Mouse (Mus musculus): ENCODE measurements around the gene Ccdc107. TPM values are rescaled to one million over a fixed set of nuclear protein-coding genes. Genes with fewer than 3 reads are reported as not detected.

Gene Ccdc107
- polyA plus RNA-seq, 1 experiment from 2014 or later = 51.4 TPM

DNA sequence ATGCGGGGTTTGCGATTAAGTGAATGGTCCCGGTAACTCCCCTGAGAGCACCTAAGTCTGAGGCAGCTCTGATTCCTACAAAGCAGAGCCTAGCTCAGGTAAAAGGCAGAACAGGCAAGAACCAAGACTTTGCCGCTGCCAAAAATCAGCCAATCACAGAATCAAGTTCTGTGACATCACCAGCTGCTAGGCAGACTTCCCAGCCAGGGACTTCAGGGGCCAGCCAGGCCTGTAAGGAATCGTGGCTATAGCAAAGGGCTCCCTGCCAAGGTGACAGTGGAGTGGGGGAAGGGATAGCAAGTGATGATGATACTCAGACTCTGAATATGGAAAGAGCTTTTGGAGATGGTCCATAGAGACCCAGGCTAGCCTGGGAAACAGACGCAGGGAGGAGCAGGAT is 27.3 kb downstream of the Ccdc107 start:
- no peaks in the 10 kb centered on the region for H3K9me3 ChIP-seq (replicated peaks)
- peaks cover 60% of the 10 kb centered on the region for H3K27me3 ChIP-seq
- peak; percentile 45; the same call in 1 of the 2 replicates for ATAC-seq (ENCODE audit: low FRiP score)
- no peak overlapping the region for H3K9ac ChIP-seq
- H3K4me2 ChIP-seq (replicated peaks) = peak overlapping the region; percentile 41
- peaks cover 39% of the 10 kb centered on the region for H3K4me1 ChIP-seq
- no peak overlapping the region for H3K27ac ChIP-seq
- 0 out of 2 replicates have a peak overlapping the region, but pooled peaks have one; percentile 3 for H3K4me3 ChIP-seq
- no peaks in the 10 kb centered on the region for H3K36me3 ChIP-seq
- 13% methylated on average over 6 of the region's 6 CpGs for WGBS

DNA sequence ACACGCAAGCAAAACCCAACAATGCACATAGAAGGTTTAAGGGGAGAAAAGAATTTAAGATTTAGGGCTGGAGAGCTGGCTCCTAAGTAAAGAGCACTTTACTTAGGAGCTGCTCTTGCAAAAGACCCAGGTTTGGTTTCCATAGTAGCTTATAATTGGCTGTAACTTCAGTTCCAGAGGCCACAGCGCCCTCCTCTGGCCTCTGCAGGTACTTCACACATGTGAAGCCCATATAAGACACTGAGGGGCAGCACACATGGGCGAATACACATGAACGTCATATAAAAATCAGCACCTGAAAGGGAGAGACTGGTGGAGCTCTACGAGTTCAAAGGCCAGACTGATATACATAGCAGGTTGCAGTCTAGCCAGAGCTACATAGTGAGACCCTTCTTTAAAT is 35.2 kb downstream of the Ccdc107 start:
- Histone ChIP-seq H3K4me1 (peaks cover 20% of the 10 kb centered on the region), H3K27me3 (peaks cover 36% of the 10 kb centered on the region), H3K36me3 (peaks cover 18% of the 10 kb centered on the region), H3K27ac (no peak overlapping the region), H3K4me2 (replicated peaks) (no peak overlapping the region), H3K4me3 (no peak overlapping the region), H3K9ac (no peak overlapping the region), H3K9me3 (replicated peaks) (no peaks in the 10 kb centered on the region)
- no peak for ATAC-seq (ENCODE audit: low FRiP score)
- 64% methylated on average over 5 of the region's 5 CpGs for WGBS

DNA sequence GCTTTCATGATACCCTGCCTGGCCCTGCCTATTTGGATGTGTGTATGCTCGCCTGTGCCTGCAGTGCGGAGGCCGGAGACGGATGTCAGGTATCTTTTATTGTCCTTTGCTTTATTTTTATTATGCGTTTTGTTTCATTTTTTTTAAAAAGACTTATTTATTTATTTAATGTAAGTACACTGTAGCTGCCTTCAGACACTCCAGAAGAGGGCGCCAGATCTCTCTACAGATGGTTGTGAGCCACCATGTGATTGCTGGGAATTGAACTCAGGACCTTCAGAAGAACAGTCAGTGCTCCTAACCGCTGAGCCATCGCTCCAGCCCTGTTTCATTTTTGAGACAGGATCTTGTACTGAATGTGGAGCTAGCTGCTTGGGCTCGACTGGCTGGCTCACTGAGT is 35.8 kb downstream of the Ccdc107 start:
- no peak overlapping the region for H3K9ac ChIP-seq
- H3K4me1 ChIP-seq = peaks cover 13% of the 10 kb centered on the region
- H3K4me3 ChIP-seq = no peak overlapping the region
- no peaks in the 10 kb centered on the region for H3K9me3 ChIP-seq (replicated peaks)
- H3K27ac ChIP-seq = no peak overlapping the region
- H3K4me2 ChIP-seq (replicated peaks) = no peak overlapping the region
- ATAC-seq (ENCODE audit: low FRiP score) = no peak
- H3K27me3 ChIP-seq = peaks cover 29% of the 10 kb centered on the region
- peaks cover 24% of the 10 kb centered on the region for H3K36me3 ChIP-seq
- WGBS = 79% methylated on average over 9 of the region's 9 CpGs

DNA sequence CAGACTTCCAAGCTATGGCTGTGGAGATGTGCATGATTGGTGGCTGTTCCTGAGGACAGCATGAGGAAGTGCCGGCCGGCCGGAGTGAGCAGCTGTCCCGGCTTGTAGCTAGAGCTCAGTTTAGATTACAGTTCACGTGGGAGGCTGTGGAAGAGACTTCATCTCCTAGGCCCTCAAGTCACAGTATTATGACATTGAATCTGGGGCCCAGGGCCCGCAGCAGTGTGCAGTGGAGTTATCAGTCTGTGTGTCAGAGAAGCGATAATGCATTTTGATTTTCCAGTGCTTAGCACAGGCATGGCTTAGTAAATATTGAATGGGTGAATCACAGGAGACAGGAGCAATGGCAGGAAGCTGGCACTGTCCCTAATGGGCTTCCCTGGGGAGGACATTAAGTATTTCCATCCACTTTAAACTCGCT is 37.4 kb downstream of the Ccdc107 start:
- ATAC-seq (ENCODE audit: low FRiP score) = no peak
- peaks cover 14% of the 10 kb centered on the region for H3K27me3 ChIP-seq
- H3K9ac ChIP-seq = no peak overlapping the region
- WGBS = 73% methylated on average over 8 of the region's 8 CpGs
- no peaks in the 10 kb centered on the region for H3K4me1 ChIP-seq
- H3K4me3 ChIP-seq = no peak overlapping the region
- H3K36me3 ChIP-seq = peaks cover 40% of the 10 kb centered on the region
- H3K9me3 ChIP-seq (replicated peaks) = no peaks in the 10 kb centered on the region
- no peak overlapping the region for H3K27ac ChIP-seq
- H3K4me2 ChIP-seq (replicated peaks) = no peak overlapping the region

DNA sequence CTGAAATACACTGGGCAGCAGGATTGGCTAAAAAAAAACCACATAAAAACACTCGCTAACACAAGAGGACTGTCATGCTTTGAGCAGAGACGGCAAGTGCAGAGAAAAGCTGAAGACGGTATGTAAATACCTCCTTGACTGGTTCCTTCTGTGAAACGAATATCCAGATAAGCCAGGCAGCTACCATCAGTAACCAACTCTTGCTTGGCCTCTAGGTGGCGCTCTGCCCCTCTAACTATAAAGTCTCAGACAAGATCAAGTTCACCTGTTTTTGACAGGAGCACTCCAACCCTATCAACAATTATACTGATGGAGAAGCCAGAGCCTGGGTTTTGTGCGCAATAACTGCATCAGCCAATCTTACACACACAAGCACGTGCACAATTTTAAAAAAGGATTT is 37.9 kb downstream of the Ccdc107 start:
- 26% methylated on average over 7 of the region's 7 CpGs for WGBS
- ATAC-seq (ENCODE audit: low FRiP score) = no peak
- H3K4me2 ChIP-seq (replicated peaks) = no peak overlapping the region
- H3K27me3 ChIP-seq = peaks cover 9% of the 10 kb centered on the region
- peaks cover 45% of the 10 kb centered on the region for H3K36me3 ChIP-seq
- H3K4me3 ChIP-seq = no peak overlapping the region
- H3K27ac ChIP-seq = no peak overlapping the region
- H3K9ac ChIP-seq = no peak overlapping the region
- H3K9me3 ChIP-seq (replicated peaks) = no peaks in the 10 kb centered on the region
- no peaks in the 10 kb centered on the region for H3K4me1 ChIP-seq

DNA sequence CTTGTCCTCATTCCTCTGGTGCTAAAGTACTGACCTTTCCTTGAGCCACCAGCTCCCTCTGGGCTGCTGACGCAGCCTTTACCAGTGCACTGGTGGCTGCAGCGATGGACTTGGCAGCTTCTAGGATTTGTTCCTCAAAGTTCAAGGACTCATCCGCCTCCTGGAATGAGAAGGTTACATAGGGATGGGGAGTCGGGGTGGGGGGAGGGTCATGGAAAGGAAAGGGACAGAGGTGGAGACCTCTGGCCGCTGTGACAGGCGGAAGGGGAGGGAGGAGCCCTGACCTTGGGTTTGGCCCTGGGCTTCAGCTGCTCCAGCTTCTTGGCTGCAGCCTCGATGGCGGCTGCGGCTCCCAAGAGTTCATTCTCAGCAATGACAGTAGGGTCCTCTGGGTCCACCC is 40.6 kb downstream of the Ccdc107 start:
- H3K36me3 ChIP-seq = peaks cover 70% of the 10 kb centered on the region
- 85% methylated on average over 9 of the region's 9 CpGs for WGBS
- H3K27ac ChIP-seq = no peak overlapping the region
- H3K27me3 ChIP-seq = no peaks in the 10 kb centered on the region
- no peak overlapping the region for H3K4me2 ChIP-seq (replicated peaks)
- H3K9me3 ChIP-seq (replicated peaks) = no peaks in the 10 kb centered on the region
- no peak overlapping the region for H3K9ac ChIP-seq
- no peak for ATAC-seq (ENCODE audit: low FRiP score)
- no peaks in the 10 kb centered on the region for H3K4me1 ChIP-seq
- H3K4me3 ChIP-seq = no peak overlapping the region

DNA sequence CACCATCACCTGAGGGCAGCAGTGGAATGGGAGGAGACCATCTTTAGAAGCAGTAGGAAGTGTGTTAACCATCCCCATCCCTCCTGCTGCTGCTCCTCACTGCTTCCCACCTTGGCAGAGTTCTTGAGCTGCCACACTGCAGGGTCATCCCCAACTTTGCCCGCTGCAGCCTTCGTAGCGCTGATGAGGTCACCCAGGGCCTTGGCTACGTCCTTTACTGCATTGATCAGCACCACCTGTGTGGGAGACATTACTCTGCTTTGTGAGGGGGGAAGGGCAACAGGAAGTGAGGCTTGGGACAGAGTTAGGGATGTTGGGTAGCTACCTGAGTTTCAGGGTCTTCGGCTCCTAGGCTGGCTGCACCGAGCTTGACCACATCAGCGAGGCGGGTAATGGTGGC is 42.9 kb downstream of the Ccdc107 start:
- Histone ChIP-seq H3K36me3 (peaks cover 93% of the 10 kb centered on the region), H3K4me1 (no peaks in the 10 kb centered on the region), H3K9ac (no peak overlapping the region), H3K27ac (no peak overlapping the region), H3K9me3 (replicated peaks) (no peaks in the 10 kb centered on the region), H3K4me2 (replicated peaks) (no peak overlapping the region), H3K4me3 (no peak overlapping the region), H3K27me3 (no peaks in the 10 kb centered on the region)
- no peak for ATAC-seq (ENCODE audit: low FRiP score)
- WGBS = 92% methylated on average over 8 of the region's 8 CpGs

DNA sequence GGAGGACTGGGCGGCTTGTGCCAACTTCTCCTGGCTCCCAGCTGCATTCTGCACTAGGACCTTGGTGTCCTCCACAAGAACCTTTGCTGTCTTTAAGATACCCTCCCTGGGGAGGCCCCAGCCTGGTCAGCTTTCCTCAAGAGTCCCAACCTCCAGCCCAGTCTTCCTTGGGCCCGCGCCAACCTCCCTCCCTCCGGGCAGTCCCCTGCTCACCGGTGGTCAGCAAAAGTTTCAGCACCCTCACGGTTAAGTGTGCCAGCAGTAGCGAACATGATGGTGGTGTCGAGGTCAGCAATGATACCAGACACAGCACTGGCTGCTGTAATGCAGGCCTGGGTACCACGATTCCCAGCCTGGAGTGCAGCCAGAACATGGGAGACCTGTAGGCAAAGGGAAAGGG is 43.3 kb downstream of the Ccdc107 start:
- no peaks in the 10 kb centered on the region for H3K9me3 ChIP-seq (replicated peaks)
- H3K36me3 ChIP-seq = peaks cover 95% of the 10 kb centered on the region
- H3K4me1 ChIP-seq = no peaks in the 10 kb centered on the region
- no peak overlapping the region for H3K4me2 ChIP-seq (replicated peaks)
- WGBS = 96% methylated on average over 8 of the region's 9 CpGs
- no peak for ATAC-seq (ENCODE audit: low FRiP score)
- H3K27ac ChIP-seq = no peak overlapping the region
- no peak overlapping the region for H3K9ac ChIP-seq
- H3K4me3 ChIP-seq = no peak overlapping the region
- H3K27me3 ChIP-seq = no peaks in the 10 kb centered on the region

DNA sequence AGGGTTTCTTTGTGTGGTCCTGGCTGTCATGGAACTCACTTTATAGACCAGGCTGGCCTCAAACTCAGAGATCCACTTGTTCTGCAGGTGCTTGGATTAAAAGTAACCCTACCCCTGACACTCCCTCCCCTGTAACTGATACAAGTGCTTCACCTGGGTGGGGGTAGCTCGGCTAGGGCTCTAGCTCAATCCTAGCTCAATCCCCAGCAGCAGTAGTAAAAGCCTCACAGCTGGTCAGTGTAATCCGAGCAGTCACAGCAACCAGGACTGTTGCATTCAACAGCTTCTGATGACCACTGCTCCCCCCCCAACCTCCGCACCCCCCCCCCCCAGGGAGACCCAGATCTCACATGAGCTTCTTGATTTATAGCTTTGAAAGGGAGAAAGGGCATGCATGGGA is 49.3 kb downstream of the Ccdc107 start:
- no peaks in the 10 kb centered on the region for H3K9me3 ChIP-seq (replicated peaks)
- H3K4me2 ChIP-seq (replicated peaks) = no peak overlapping the region
- ATAC-seq (ENCODE audit: low FRiP score) = no peak

More for the DNA sequence above, 49.3 kb downstream of the Ccdc107 start:
- Histone ChIP-seq H3K9ac (no peak overlapping the region), H3K27me3 (no peaks in the 10 kb centered on the region), H3K4me3 (no peak overlapping the region), H3K36me3 (peaks cover 96% of the 10 kb centered on the region), H3K4me1 (no peaks in the 10 kb centered on the region), H3K27ac (no peak overlapping the region)
- WGBS = 77% methylated on average over 3 of the region's 3 CpGs

Other genes with a start within 250 kb of the Ccdc107 start
- 0.18 and 0.34 TPM in 2 replicates for gene Atp8b5, start 225.7 kb upstream of the Ccdc107 start, polyA plus RNA-seq (2016; fragmentation: Nextera tagmentation; extraction: Ambion mirVana)
- 55.0 and 68.9 TPM in 2 replicates for gene Rusc2, start 110.9 kb upstream of the Ccdc107 start, polyA plus RNA-seq (2016; fragmentation: Nextera tagmentation; extraction: Ambion mirVana)
- gene Fam166b, start 63.8 kb upstream of the Ccdc107 start, polyA plus RNA-seq (2016; fragmentation: Nextera tagmentation; extraction: Ambion mirVana) = 1.3 TPM in 1 of 2 replicates, not detected in the other
- 15.7 and 16.2 TPM in 2 replicates for gene Tesk1, start 51.0 kb upstream of the Ccdc107 start, polyA plus RNA-seq (2016; fragmentation: Nextera tagmentation; extraction: Ambion mirVana)
- 2.0 and 3.8 TPM in 2 replicates for gene Cd72, start 38.3 kb upstream of the Ccdc107 start, polyA plus RNA-seq (2016; fragmentation: Nextera tagmentation; extraction: Ambion mirVana)
- not detected in 2 replicates for gene Sit1, start 9.2 kb upstream of the Ccdc107 start, polyA plus RNA-seq (2016; fragmentation: Nextera tagmentation; extraction: Ambion mirVana)
- 22.6 and 26.8 TPM in 2 replicates for gene Arhgef39, start 6.8 kb downstream of the Ccdc107 start, polyA plus RNA-seq (2016; fragmentation: Nextera tagmentation; extraction: Ambion mirVana)
- 1.3 and 1.5 TPM in 2 replicates for gene Car9, start 14.1 kb downstream of the Ccdc107 start, polyA plus RNA-seq (2016; fragmentation: Nextera tagmentation; extraction: Ambion mirVana)
- 59.3 and 105 TPM in 2 replicates for gene Tpm2, start 30.9 kb downstream of the Ccdc107 start, polyA plus RNA-seq (2016; fragmentation: Nextera tagmentation; extraction: Ambion mirVana)
- gene Creb3, start 69.4 kb downstream of the Ccdc107 start, polyA plus RNA-seq (2016; fragmentation: Nextera tagmentation; extraction: Ambion mirVana) = 60.2 and 65.7 TPM in 2 replicates
- 70.5 and 71.7 TPM in 2 replicates for gene Tln1, start 69.8 kb downstream of the Ccdc107 start, polyA plus RNA-seq (2016; fragmentation: Nextera tagmentation; extraction: Ambion mirVana)
- gene Rgp1, start 85.8 kb downstream of the Ccdc107 start, polyA plus RNA-seq (2016; fragmentation: Nextera tagmentation; extraction: Ambion mirVana) = 40.6 and 43.3 TPM in 2 replicates
- 46.5 and 48.7 TPM in 2 replicates for gene Gba2, start 86.0 kb downstream of the Ccdc107 start, polyA plus RNA-seq (2016; fragmentation: Nextera tagmentation; extraction: Ambion mirVana)
- gene Msmp, start 91.6 kb downstream of the Ccdc107 start, polyA plus RNA-seq (2016; fragmentation: Nextera tagmentation; extraction: Ambion mirVana) = 2.4 and 4.0 TPM in 2 replicates
- gene Npr2, start 139.0 kb downstream of the Ccdc107 start, polyA plus RNA-seq (2016; fragmentation: Nextera tagmentation; extraction: Ambion mirVana) = 30.7 and 31.8 TPM in 2 replicates
- 7.1 and 7.2 TPM in 2 replicates for gene Spag8, start 160.7 kb downstream of the Ccdc107 start, polyA plus RNA-seq (2016; fragmentation: Nextera tagmentation; extraction: Ambion mirVana)
- gene Hint2, start 163.6 kb downstream of the Ccdc107 start, polyA plus RNA-seq (2016; fragmentation: Nextera tagmentation; extraction: Ambion mirVana) = 72.7 and 78.3 TPM in 2 replicates
- gene Tmem8b, start 176.1 kb downstream of the Ccdc107 start, polyA plus RNA-seq (2016; fragmentation: Nextera tagmentation; extraction: Ambion mirVana) = 13.7 and 14.4 TPM in 2 replicates
- 3.1 and 3.8 TPM in 2 replicates for gene Fam221b, start 176.2 kb downstream of the Ccdc107 start, polyA plus RNA-seq (2016; fragmentation: Nextera tagmentation; extraction: Ambion mirVana)
- not detected in 2 replicates for gene Olfr70, start 207.9 kb downstream of the Ccdc107 start, polyA plus RNA-seq (2016; fragmentation: Nextera tagmentation; extraction: Ambion mirVana)
- gene Olfr71, start 217.4 kb downstream of the Ccdc107 start, polyA plus RNA-seq (2016; fragmentation: Nextera tagmentation; extraction: Ambion mirVana) = not detected in 2 replicates
- gene Hrct1, start 234.3 kb downstream of the Ccdc107 start, polyA plus RNA-seq (2016; fragmentation: Nextera tagmentation; extraction: Ambion mirVana) = 0.21 and 0.28 TPM in 2 replicates
- gene Spaar, start 237.1 kb downstream of the Ccdc107 start, polyA plus RNA-seq (2016; fragmentation: Nextera tagmentation; extraction: Ambion mirVana) = 0.05 and 0.13 TPM in 2 replicates